Mouse (Mus musculus): ENCODE measurements around the gene Slc25a45. TPM values are rescaled to one million over a fixed set of nuclear protein-coding genes. Genes with fewer than 3 reads are reported as not detected.
"Not testable (repeated sequence)": the region's sequence is repeated elsewhere in the genome, so short reads cannot be mapped to it uniquely, and the experiment has no call there.

Gene Slc25a45
- polyA plus RNA-seq, 1 experiment from 2014 or later = 5.6 TPM

DNA sequence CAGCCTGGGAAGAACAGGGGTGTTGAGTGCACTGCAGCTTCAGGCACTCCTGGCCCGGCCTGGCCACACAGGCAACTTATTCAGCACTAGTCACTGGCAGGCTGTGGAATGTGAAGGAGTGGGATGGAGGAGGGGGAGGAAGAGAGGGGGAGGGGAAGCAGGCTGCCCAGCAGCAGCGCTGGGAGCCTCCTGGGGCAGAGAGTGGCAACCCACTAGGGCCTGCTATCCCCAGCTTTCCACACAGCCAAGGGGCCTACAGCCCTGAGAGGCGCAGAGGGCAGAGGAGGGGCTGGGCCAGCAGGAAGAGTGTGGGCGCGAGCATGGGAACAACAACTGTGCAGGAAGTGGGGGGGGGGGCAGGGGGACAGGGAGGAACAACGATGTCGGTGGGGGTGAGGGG lies 6.3 kb upstream of the Slc25a45 start:
- H3K4me2 ChIP-seq = peak overlapping the region; percentile 49
- peak overlapping the region; percentile 39 for H3K9ac ChIP-seq
- peaks cover 53% of the 10 kb centered on the region for H3K4me1 ChIP-seq
- peak overlapping the region; percentile 12; the same call in 1 of the 2 replicates for H3K4me3 ChIP-seq
- WGBS = 0% methylated on average over 7 of the region's 7 CpGs
- ATAC-seq (ENCODE audit: borderline replicate concordance, extremely low read depth, low FRiP score, low TSS enrichment) = peak; percentile 81
- no peaks in the 10 kb centered on the region for H3K27me3 ChIP-seq
- no peaks in the 10 kb centered on the region for H3K9me3 ChIP-seq
- H3K36me3 ChIP-seq = peaks cover 48% of the 10 kb centered on the region
- H3K27ac ChIP-seq = peak overlapping the region; percentile 95

DNA sequence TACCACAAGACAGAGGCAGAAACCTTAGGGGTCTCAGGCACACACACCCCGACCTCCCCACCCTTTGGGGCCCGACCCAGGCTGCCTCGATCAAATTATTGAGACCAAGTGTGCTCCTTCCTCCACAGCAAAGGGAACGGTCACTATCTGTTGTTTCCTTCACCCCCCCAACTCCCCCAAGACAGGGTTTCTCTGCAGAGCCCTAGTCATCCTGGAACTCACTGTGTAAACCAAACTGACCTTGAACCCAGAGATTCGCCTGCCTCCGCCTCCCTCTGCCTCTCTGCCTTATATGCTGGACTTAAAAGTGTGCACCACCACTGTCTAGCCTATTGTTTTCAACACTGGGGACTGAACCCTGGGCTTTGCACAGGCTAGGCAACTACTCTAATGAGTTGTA lies 5.9 kb upstream of the Slc25a45 start:
- H3K4me1 ChIP-seq = peaks cover 53% of the 10 kb centered on the region
- H3K9me3 ChIP-seq = no peaks in the 10 kb centered on the region
- H3K4me2 ChIP-seq = peak overlapping the region; percentile 49
- H3K9ac ChIP-seq = 0 out of 2 replicates have a peak overlapping the region, but pooled peaks have one; percentile 39
- peaks cover 44% of the 10 kb centered on the region for H3K36me3 ChIP-seq
- ATAC-seq (ENCODE audit: borderline replicate concordance, extremely low read depth, low FRiP score, low TSS enrichment) = 0 out of 2 replicates have a peak, but pooled peaks have one; percentile 21
- peak overlapping the region; percentile 95 for H3K27ac ChIP-seq
- peak overlapping the region; percentile 12; the same call in 1 of the 2 replicates for H3K4me3 ChIP-seq
- 24% methylated on average over 6 of the region's 6 CpGs for WGBS
- H3K27me3 ChIP-seq = no peaks in the 10 kb centered on the region

DNA sequence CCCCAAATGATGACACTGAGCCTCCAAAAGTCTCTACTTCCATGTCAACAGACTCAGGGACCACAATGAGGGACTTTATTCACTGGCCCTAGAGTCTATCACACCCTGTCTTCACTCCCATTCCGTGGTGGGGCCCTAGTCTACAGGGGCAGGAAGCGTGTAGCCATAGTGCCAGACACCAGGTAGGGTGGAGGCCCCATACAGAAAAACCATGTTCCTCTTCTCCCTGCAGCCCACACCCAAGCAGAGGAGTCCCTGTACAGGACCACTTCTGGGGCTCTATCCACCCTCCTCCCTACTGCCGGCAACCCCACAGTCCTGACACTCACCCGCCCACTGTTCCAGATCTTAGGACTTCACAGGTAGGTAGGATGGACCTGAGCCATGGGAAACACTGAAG lies 5.1 kb upstream of the Slc25a45 start:
- Histone ChIP-seq H3K36me3 (peaks cover 35% of the 10 kb centered on the region), H3K9me3 (no peaks in the 10 kb centered on the region), H3K4me2 (peak overlapping the region; percentile 72; the same call in 1 of the 2 replicates), H3K4me1 (peaks cover 56% of the 10 kb centered on the region), H3K9ac (no peak overlapping the region), H3K4me3 (no peak overlapping the region), H3K27me3 (no peaks in the 10 kb centered on the region), H3K27ac (peak overlapping the region; percentile 95)
- no peak for ATAC-seq (ENCODE audit: borderline replicate concordance, extremely low read depth, low FRiP score, low TSS enrichment)
- WGBS = 85% methylated on average over 4 of the region's 4 CpGs

DNA sequence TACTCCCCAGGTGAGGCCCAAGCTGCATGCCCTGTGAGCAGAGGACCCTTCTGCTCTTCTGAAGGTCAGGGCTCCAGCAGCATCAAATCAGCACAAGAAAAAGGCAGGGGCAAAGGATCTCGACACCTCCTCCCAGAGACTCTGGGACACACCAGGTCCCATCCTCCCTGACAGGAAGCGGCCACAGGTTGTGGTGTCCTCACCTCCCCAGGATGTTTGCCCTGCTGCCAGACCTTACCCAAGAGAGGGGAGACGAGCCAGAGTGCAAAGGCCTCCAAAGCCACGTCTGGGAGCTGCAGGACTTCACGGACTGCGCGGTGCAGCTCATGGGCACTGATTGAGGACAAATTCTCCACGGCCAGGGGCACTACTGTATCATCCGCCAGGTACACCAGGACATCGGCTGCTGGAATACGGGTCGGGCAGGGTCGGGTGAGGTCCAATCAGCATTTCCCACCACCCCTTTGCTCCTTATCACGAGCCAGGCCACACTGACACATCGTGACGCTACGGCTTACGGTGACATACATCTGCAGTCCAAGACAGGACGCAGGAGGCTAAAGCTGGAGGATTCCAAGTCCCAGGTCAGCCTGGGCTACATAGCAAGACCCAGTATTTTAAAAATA lies 4.6 kb upstream of the Slc25a45 start:
- ATAC-seq (ENCODE audit: borderline replicate concordance, extremely low read depth, low FRiP score, low TSS enrichment) = no peak
- Histone ChIP-seq H3K27me3 (no peaks in the 10 kb centered on the region), H3K9ac (no peak overlapping the region; the same call in 1 of the 2 replicates), H3K36me3 (peaks cover 30% of the 10 kb centered on the region), H3K4me2 (peak overlapping the region; percentile 72), H3K4me3 (0 out of 2 replicates have a peak overlapping the region, but pooled peaks have one; percentile 89), H3K9me3 (no peaks in the 10 kb centered on the region), H3K27ac (peak overlapping the region; percentile 95; the same call in 1 of the 2 replicates), H3K4me1 (peaks cover 61% of the 10 kb centered on the region)
- 71% methylated on average over 19 of the region's 19 CpGs for WGBS

DNA sequence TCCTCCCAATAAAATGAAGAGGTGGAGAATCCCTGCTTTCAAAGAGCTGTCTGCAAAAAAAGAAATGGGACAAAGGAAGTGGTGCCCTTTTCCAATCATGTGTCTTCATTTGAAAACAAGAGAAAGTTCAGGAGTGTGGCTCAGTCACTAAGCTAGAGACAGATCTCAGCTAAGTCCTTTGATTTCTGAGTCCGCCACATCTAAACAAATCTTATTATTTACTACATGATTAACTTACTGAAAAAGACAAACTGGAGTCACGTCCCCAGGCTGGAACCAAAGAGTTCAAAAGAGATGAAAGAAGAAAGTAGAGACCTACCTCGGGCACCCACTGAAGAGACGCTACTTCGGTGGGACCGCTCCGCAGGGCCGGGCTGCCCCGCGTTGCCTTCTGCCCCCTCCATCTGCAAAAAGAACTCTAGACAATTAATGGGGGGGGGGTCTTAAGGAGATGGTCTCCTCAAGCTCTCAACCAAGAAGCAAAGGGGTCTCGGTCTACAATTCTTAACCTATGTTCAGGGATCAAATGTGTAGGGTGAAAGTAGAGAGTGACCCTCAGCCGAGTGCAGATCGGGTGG lies 3.1 kb upstream of the Slc25a45 start:
- peak overlapping the region; percentile 72 for H3K4me2 ChIP-seq
- ATAC-seq (ENCODE audit: borderline replicate concordance, extremely low read depth, low FRiP score, low TSS enrichment) = no peak
- no peaks in the 10 kb centered on the region for H3K27me3 ChIP-seq
- H3K9me3 ChIP-seq = no peaks in the 10 kb centered on the region
- WGBS = 7% methylated on average over 13 of the region's 13 CpGs
- peak overlapping the region; percentile 89 for H3K4me3 ChIP-seq
- H3K9ac ChIP-seq = peak overlapping the region; percentile 91
- peaks cover 16% of the 10 kb centered on the region for H3K36me3 ChIP-seq
- peaks cover 70% of the 10 kb centered on the region for H3K4me1 ChIP-seq
- peak overlapping the region; percentile 70 for H3K27ac ChIP-seq

DNA sequence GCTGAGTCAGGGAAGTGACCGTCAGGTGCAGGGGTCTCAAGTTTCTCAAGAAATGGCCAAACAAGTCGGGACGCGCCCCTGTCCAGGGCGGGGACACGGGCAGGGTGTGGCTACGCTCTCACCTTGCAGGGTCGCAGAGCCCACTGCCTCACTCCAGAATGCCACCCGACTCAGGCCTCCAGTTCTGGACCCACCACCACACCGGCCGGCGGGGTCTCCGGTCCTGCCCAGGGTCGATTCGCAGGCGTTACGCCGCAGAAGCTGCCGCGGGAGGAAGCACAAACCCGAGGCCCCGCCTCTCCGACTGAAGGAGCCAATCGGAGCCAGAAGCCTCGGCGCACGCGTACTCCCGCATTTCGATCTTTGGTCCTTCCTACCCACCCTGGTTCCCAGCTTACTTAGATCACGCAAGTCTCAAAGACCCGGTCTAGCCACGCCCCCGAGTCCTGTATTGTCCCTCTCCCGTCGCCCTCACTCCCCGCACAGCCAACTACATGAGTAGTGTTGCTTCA lies 2.6 kb upstream of the Slc25a45 start, which contains the start of gene Frmd8:
Frmd8 (minus strand) TSS at position 306 of the 512 bp plus-strand sequence.
- peak within 1 kb of the TSS; percentile 91 for H3K9ac ChIP-seq
- H3K27me3 ChIP-seq = no peaks in the 10 kb centered on the region
- no peaks in the 10 kb centered on the region for H3K9me3 ChIP-seq
- peak within 1 kb of the TSS; percentile 72 for H3K4me2 ChIP-seq
- H3K4me1 ChIP-seq = peaks cover 67% of the 10 kb centered on the region
- ATAC-seq (ENCODE audit: borderline replicate concordance, extremely low read depth, low FRiP score, low TSS enrichment) = peak; percentile 72
- H3K36me3 ChIP-seq = peaks cover 12% of the 10 kb centered on the region; the same call in 1 of the 2 replicates
- H3K27ac ChIP-seq = peak within 1 kb of the TSS; percentile 70
- H3K4me3 ChIP-seq = peak within 1 kb of the TSS; percentile 89
- WGBS = under 1% methylated on average over 37 of the region's 37 CpGs

DNA sequence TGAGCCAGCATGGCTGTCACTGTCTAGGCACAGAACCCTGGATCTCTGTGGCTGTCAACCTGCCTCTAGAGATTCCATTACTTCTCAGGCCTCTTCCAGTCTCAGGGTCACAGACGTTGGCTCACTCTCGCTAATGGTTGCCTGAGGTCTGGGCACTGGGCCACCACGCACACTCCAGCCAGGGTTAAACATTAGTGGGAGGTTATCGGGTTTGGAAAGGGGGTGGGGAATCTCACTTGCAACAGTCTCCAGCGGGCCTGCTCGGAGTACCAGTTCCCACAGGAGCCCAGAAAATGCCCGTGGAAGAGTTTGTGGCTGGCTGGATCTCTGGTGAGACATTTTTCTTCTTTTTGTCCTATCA lies 734 bp downstream of the Slc25a45 start:
- WGBS = 37% methylated on average over 7 of the region's 7 CpGs
- Histone ChIP-seq H3K27ac (peak overlapping the region; percentile 87; the same call in 1 of the 2 replicates), H3K9me3 (no peaks in the 10 kb centered on the region), H3K27me3 (no peaks in the 10 kb centered on the region), H3K36me3 (no peaks in the 10 kb centered on the region), H3K9ac (peak overlapping the region; percentile 31; the same call in 1 of the 2 replicates), H3K4me3 (0 out of 2 replicates have a peak overlapping the region, but pooled peaks have one; percentile 21), H3K4me2 (peak overlapping the region; percentile 45; the same call in 1 of the 2 replicates), H3K4me1 (peaks cover 34% of the 10 kb centered on the region)
- ATAC-seq (ENCODE audit: borderline replicate concordance, extremely low read depth, low FRiP score, low TSS enrichment) = no peak

DNA sequence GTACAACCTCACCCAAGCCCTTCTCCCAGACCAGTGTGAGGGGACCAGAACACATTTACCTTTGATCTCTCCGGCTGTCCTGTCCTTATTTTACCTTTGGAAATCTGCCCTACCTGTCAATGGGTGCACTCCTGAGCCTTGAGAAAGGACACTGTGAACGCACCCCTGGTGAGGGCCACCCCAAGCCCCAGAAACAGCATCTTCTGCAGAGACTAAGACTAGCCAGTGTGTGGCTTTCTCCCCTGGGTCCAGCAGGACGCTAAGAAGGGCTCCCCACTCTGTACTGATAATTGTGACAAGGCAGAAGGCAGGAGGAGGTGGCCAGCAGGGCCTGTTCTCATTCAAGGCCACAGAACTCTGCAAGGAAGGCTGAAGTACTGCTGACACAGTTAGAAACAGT lies 1.3 kb downstream of the Slc25a45 start:
- Histone ChIP-seq H3K9ac (no peak overlapping the region), H3K4me3 (no peak overlapping the region)
- ATAC-seq (ENCODE audit: borderline replicate concordance, extremely low read depth, low FRiP score, low TSS enrichment) = no peak

DNA sequence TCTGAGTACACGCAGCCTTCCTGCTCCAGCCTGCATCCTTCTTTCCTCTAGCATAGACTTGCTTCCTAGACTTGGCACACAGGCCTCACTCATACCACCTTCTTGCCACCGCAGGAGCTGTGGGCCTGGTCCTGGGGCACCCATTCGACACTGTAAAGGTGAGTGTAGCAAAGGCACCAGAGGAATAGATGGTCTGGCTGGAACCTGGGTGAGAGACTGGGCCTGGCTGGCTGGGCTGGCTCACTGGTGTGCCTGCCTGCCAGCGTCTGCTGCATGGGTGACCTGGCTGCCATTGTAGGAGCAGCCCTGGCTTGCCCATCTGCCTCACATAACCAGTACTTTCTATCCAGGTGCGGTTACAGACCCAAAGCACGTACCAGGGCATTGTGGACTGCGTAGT lies 2.1 kb downstream of the Slc25a45 start:
- 88% methylated on average over 7 of the region's 7 CpGs for WGBS
- Histone ChIP-seq H3K4me1 (peaks cover 24% of the 10 kb centered on the region), H3K27ac (no peak overlapping the region), H3K9me3 (no peaks in the 10 kb centered on the region), H3K27me3 (no peaks in the 10 kb centered on the region), H3K4me2 (no peak overlapping the region), H3K9ac (no peak overlapping the region), H3K4me3 (no peak overlapping the region), H3K36me3 (no peaks in the 10 kb centered on the region)
- no peak for ATAC-seq (ENCODE audit: borderline replicate concordance, extremely low read depth, low FRiP score, low TSS enrichment)

More for the DNA sequence above, 1.3 kb downstream of the Slc25a45 start:
- Histone ChIP-seq H3K9me3 (no peaks in the 10 kb centered on the region), H3K4me1 (peaks cover 28% of the 10 kb centered on the region), H3K4me2 (0 out of 2 replicates have a peak overlapping the region, but pooled peaks have one; percentile 45), H3K36me3 (no peaks in the 10 kb centered on the region), H3K27ac (no peak overlapping the region), H3K27me3 (no peaks in the 10 kb centered on the region)
- 65% methylated on average over 3 of the region's 3 CpGs for WGBS

DNA sequence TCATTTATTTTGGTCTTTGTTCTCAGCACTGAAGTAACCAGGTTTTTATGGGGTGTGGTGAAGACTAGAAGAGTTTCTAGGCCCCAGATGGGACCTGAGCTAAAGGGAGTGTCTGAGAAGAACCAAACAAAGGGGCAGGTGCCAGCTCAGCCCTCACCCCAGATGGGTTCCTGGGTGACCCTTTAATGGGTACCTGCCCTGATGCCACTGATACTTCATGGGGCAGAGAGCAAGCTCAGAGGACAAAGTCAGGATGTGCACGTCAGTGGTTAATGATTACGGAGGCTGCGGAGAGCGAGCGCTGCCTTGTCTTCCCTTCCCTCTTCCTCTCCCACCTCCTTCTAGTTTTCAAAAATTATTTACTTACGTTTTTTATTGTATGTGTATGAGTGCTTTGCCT lies 3.5 kb downstream of the Slc25a45 start:
- no peak overlapping the region for H3K4me2 ChIP-seq
- no peaks in the 10 kb centered on the region for H3K36me3 ChIP-seq
- H3K27ac ChIP-seq = no peak overlapping the region
- H3K27me3 ChIP-seq = no peaks in the 10 kb centered on the region
- ATAC-seq (ENCODE audit: borderline replicate concordance, extremely low read depth, low FRiP score, low TSS enrichment) = no peak
- no peak overlapping the region for H3K4me3 ChIP-seq
- H3K4me1 ChIP-seq = peaks cover 18% of the 10 kb centered on the region
- no peak overlapping the region for H3K9ac ChIP-seq
- H3K9me3 ChIP-seq = no peaks in the 10 kb centered on the region
- WGBS = 93% methylated on average over 6 of the region's 6 CpGs

DNA sequence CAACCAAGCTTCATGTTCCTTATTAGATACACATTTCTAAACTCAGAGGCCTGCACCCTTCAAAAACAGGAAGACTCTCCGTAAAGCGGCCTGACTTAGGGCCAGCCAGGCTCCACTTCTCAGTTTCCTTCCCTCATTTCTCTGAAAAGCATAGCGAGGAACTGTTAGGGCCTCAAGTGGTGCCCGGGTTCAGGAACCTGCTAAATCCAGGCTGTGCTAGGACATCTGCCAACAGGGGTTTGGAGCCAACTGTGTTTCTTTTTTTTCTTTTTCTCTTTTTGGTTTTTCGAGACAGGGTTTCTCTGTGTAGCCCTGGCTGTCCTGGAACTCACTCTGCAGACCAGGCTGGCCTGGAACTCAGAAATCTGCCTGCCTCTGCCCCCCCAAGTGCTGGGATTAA lies 4.5 kb downstream of the Slc25a45 start:
- WGBS = 70% methylated on average over 5 of the region's 5 CpGs
- H3K9ac ChIP-seq; H3K36me3 ChIP-seq; ATAC-seq (ENCODE audit: borderline replicate concordance, extremely low read depth, low FRiP score, low TSS enrichment); H3K4me2 ChIP-seq; H3K27ac ChIP-seq; H3K4me3 ChIP-seq; H3K9me3 ChIP-seq; H3K27me3 ChIP-seq: not testable (repeated sequence)
- H3K4me1 ChIP-seq = peaks cover 18% of the 10 kb centered on the region

DNA sequence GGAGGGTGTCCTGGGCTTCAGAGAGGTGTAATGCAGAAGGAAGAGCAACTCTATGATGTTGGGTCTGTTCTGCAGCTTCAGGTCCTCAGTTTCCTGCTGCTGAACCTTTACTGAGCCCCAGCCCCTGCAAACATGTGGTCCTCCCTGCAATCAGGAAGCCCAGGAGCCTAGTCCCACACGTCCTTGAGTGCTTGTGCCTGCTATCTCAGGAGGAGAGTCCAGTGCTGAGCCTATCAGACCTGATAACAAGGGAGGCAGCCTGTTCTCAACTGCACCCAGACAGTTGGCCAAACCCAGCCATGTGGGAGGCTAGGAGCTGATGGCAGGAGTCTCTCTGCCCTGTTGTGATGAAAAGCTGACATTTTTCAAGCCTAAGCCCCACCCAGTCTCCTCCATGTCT lies 6.3 kb downstream of the Slc25a45 start:
- no peaks in the 10 kb centered on the region for H3K27me3 ChIP-seq
- H3K4me2 ChIP-seq = no peak overlapping the region
- H3K9ac ChIP-seq = peak overlapping the region; percentile 13; the same call in 1 of the 2 replicates
- no peaks in the 10 kb centered on the region for H3K9me3 ChIP-seq
- no peak for ATAC-seq (ENCODE audit: borderline replicate concordance, extremely low read depth, low FRiP score, low TSS enrichment)
- H3K36me3 ChIP-seq = no peaks in the 10 kb centered on the region
- 18% methylated on average over 1 of the region's 1 CpGs for WGBS
- peaks cover under 1% of the 10 kb centered on the region; the same call in 1 of the 2 replicates for H3K4me1 ChIP-seq
- H3K27ac ChIP-seq = no peak overlapping the region
- H3K4me3 ChIP-seq = no peak overlapping the region
